Mouse (Mus musculus) thymus, postnatal 36 days (tissue): ENCODE measurements at regions not wholly inside any gene's neighbourhood (a gene's known extent, or its start where the extent isn't known, plus 50 kb on each side); places are given as distances from the start of the nearest gene placed in this dataset.
A peak's percentile ranks its signal among the peaks of the same experiment; 100 is the strongest.
"Not testable (repeated sequence)": the region's sequence is repeated elsewhere in the genome, so short reads cannot be mapped to it uniquely, and the experiment has no call there.

ENCODE experiments used
- DNase-seq, 2 experiments: peaks; one replicate each; pipeline ENCODE4 v3.0.0; 2022; ENCODE audit warnings: mixed read lengths in 2 of 2

GRCm38 (mm10) chr12:22030717-22031116 is 613.3 kb upstream of the Ywhaq start:
- DNase-seq, result peak; percentile 1 to 33

GRCm38 (mm10) chr12:22030263-22030662 is 612.8 kb upstream of the Ywhaq start:
- DNase-seq, result not testable (repeated sequence)
